Mouse (Mus musculus) kidney, postnatal 14 days (tissue): Measurements from ENCODE around the gene Hkdc1.

ENCODE experiments used
- DNase-seq: peaks from one replicate; pipeline ENCODE4 v3.0.0; 2022; ENCODE audit warnings: mixed read lengths

The Hkdc1 gene

GRCm38 (mm10) chr10:62358827-62359226 lies 63.5 kb downstream of the Hkdc1 start:
- DNase-seq, result no peak

DNA sequence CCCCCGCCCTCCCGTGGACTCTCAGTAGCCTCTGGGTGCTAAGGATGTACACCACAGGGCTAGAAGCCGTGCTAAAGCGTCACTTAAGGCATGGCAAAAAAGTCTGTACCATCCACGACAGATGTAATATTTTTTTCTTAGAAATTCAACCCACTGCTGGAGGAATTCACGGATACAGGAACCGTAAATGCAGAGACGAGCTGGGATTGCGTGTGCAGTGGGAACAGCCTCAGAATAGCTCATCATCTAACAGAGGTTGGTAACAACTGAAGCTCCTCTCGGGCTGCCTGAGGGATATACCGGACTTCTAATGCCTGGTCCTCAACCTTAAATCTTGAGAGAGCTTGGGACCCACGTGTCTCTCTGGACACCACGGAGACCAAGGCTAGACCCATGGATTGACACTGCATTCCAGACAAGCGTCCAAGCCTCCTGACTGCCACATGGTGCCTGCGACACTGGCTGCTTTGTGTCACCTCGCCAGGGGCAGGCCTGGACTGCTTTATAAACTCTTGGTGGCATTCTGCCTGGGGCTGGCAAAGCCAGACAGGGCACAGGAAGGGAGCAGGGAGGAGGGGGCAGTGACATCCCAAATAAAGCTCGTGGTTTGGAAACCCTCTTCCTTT lies 66.1 kb downstream of the Hkdc1 start:
- DNase-seq, result no peak

DNA sequence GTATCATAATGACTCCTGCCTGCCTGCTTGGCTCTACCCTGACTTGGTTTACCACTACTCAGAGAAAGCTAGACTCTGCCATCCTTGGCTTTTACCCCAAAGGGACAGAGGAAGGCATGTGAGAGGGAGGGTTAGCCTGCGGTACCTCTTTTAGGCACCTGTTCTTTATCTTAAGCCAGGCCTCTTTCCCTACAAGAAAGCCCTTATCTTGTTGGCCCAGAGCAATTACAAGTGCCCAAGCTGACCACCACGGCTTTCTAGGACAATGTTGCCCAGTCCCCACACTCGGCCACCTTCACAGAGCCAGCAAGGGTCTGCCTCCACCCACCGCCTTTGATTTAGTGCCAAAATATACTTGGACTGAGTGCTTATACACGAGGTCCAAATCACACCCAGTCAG lies 77.1 kb downstream of the Hkdc1 start:
- DNase-seq, result no peak

DNA sequence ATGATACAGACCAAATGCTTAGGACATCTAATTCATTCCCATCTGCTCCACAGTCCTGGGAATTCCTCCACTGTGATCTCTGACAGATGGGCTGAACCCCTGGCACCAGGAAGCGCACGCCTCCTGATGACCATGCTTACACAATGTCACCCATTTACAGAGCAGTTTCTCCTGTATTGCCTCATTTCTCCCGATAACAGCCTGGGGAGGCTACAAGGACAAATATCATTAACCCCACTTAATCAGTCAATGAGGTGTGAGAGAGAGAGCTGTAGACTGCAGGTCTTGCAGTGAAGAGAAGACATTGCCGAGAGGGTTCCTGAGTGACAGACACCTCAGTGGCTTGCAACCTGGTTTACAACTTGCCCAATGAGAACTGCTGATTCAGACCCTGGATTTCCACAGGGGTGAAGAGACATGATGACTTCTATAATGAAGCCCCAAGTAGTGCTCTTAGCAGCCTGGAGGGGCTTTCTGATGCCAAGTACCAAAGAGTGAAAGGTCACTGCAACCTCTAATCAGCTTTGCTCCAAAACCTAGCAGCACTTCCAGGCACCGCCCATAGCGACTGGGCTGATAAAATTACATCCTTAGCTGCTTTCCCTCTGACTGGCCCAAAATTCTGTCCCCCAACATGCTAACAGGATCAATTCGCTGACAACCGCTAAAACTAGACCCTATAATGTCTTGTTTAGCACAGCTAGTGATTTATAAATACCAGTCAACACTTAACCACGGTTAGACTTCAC lies 78.1 kb downstream of the Hkdc1 start:
- no peak for DNase-seq

GRCm38 (mm10) chr10:62342512-62342911 lies 79.8 kb downstream of the Hkdc1 start:
- DNase-seq, result no peak

DNA sequence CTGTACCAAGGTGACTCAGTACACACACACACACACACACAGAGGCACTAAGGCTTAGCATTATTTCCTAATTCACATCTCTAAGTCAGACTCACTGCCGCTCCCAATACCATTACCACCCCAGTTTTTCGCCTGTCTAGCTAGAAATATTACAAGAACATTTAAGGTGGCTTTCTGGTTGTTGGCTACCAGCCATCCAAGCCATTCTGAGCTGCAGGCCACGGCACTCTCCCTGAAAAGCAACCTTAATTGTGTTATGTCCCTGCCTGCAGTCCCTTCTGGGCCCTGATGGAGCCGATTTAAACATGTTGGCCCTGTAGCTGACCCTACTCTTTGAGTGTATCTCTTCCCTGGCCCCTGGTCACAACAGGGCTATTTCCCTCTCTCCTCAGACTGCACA lies 80.3 kb downstream of the Hkdc1 start:
- DNase-seq, result no peak

GRCm38 (mm10) chr10:62340991-62341390 lies 81.3 kb downstream of the Hkdc1 start:
- no peak for DNase-seq

DNA sequence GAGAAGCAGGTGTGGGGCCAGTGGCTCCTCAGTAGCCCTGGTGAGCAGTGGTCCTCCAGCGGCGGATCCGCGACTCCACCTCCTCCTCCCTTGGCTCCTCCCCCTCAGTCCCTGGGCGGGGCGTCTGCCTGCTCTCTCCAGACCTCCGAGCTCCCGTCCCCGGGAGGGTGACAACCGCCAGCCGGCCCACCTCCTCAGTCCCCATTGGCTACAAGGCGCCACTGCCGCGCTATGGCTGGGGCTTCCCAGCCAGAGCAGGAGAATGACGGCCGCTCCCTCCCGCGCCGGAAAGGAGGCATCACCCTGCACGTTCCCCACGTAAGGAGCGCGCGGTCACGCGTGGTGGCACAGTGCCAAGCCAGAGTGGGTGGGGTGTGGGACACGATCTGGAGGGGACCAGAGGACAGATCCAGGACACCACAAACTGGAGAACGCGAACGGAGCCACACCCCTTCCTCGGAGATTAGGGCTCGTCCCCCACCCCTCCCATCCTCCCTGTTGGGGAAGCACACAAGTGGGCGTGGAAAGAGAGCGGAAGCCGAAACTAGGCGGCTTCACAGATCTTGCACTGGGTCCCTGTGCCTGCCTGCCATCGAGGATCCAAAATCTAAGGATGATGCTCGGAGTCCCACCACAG lies 82.1 kb downstream of the Hkdc1 start:
- DNase-seq, result peak; percentile 97

- DNase-seq, result peak; percentile 71
Measured at GRCm38 (mm10) chr10:62339211-62340094, 82.8 kb downstream of the Hkdc1 start.

DNA sequence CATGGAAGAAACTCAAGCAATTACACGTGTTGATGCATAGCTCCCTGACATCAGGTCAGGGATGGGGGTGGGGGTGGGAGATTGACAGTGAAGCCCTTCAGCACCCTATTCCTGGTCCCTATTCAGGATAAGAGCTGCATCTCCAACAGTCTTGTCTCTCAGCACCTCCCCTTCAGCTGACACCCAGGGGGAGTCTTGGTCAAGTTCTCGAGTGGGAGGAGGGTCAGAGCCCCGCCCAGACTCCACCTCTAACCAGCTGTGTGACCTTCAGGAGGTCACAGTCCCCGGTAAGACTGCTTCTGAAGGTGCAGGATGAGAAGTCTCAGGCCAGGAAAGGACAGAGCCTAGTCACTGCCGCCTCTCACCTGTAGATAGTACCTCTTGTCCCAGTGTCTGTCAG lies 83.7 kb downstream of the Hkdc1 start:
- peak; percentile 59 for DNase-seq

GRCm38 (mm10) chr10:62338176-62338575 lies 84.1 kb downstream of the Hkdc1 start:
- DNase-seq, result no peak

DNA sequence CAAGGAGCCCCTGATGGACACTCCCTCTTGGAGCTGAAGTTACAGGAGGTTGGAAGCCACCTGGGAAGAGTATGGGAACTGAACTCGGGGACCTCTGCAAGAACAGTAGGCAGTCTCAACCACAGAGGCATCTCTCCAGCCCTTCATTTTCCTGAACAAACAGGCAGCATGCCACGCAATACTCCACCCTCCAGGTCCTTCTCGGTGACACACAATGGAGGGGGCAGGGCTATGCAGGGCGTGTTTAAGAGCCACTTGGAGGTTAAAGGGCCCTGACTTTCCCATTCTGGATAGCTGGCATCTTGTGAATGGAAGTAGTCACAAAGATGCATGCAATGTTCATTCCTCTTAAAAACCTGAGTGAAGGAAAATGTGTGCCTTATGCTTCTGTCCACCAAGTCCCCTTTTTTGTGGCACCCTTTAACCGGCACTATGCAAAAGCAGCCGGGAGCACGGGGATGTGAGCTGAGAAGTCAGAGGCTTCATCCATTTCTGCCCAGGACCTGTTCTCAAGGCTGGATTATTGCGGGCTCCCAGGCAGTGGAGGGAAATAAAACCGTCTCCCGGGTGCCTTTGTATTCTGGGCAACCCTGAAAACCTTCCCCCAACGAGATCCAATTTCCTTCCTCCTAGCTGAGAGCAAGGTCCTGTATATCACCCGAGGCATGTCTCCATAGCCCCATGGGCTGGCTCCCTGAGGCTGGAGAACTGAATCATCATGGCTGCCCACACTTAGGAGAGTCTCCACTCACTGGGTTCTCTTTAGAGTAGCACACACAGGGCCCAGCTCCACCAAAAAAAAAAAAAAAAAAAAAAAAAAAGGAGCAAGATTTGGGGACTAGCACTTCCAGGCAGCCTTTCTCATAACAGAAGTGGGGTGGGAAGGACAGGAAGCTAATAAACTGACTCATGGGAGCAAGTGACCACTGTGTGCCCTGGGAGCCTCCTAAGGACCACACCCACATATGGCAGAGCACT lies 85.4 kb downstream of the Hkdc1 start:
- DNase-seq, result peak; percentile 45

- DNase-seq, result no peak
Measured at GRCm38 (mm10) chr10:62335423-62335776, 86.9 kb downstream of the Hkdc1 start.

DNA sequence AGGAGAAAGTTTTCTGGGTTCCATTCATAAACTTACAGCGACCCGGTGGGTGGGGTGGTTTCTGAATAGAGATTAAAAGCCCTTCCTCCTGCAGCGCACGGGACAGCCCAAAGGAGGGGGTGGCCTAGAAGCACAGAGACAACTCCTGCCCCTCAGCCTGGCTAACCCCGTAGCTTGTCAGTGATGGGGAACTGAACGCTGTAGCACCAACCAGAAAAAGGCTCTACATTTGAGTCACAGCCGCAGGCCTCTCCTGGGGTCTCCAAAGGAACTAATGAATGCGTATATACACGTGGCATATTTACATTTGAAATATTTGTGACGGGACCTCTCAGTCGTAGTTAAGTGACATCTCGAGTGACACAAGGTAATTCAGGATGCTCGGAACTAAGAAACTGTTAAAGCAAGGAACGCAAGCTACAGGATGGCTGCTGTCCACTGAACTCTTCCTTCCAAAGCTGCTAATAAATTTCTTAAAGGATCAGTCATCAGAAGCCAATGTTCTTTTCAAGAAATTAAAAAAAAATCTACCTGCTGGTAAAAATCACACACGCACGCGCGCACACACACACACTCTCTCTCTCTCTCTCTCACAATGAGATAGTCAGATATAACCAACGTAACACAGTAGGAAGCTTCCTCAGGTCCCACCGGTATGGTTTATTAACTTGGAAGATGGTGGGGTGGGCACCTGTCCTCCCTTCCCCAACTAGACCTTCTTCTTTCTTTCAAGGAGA lies 87.4 kb downstream of the Hkdc1 start:
- no peak for DNase-seq

- DNase-seq, result no peak
Measured at GRCm38 (mm10) chr10:62333269-62333668, 89.0 kb downstream of the Hkdc1 start.
